Mouse (Mus musculus) brain, embryonic 18.5 days (tissue): ENCODE results near the gene Map3k5.

Experiments used
- DNase-seq: peaks from one replicate; pipeline ENCODE4 v3.0.0-alpha.2; 2012; ENCODE audit warnings: low read depth, low spot score

Map3k5 gene

GRCm38 (mm10) chr10:20045733-20046495 is 111.6 kb downstream of the Map3k5 start:
- no peak for DNase-seq

DNA sequence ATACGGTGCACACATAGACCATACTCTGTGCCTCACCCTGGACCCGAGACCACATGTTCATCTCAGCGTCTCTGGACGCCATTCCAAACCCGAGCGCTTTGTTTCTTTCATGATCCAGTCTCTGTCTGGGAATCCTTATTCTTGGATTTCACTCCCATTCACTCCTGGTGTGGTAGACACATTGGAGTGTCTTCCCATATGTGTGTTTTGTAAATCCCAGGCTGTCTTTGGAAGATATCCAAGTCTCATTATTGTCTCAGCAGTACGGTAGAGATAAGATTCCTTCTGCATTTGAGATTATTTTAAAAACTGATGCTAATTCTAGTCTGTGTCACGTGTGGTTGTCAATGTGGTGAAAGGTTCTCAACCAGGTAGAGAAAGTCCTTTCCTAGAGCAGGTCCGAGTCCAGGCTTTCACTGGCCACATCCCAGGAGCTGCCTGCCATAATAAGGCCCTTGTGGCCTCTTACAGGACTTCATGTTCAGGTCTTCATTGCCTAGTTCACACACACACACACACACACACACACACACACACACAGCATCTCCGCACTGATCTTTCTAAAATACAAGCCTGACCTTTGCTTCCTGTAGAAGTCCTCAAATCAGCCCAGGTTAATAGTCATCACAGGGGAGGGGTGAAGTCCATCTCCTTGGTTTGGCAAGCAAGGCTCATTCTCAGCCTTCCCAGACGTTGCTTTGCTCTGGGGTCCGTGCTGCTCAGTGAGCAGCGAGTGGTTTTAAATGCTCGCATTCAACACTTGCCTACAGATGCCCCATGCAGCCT is 122.8 kb downstream of the Map3k5 start:
- no peak for DNase-seq

- DNase-seq: no peak
Measured at GRCm38 (mm10) chr10:20058031-20058430, 123.8 kb downstream of the Map3k5 start.

GRCm38 (mm10) chr10:20058841-20059240 is 124.6 kb downstream of the Map3k5 start:
- DNase-seq: no peak

- no peak for DNase-seq
Measured at GRCm38 (mm10) chr10:20060320-20060970, 126.2 kb downstream of the Map3k5 start.

- DNase-seq: no peak
Measured at GRCm38 (mm10) chr10:20064556-20065207, 130.4 kb downstream of the Map3k5 start.

GRCm38 (mm10) chr10:20066069-20066665 is 131.9 kb downstream of the Map3k5 start:
- no peak for DNase-seq

DNA sequence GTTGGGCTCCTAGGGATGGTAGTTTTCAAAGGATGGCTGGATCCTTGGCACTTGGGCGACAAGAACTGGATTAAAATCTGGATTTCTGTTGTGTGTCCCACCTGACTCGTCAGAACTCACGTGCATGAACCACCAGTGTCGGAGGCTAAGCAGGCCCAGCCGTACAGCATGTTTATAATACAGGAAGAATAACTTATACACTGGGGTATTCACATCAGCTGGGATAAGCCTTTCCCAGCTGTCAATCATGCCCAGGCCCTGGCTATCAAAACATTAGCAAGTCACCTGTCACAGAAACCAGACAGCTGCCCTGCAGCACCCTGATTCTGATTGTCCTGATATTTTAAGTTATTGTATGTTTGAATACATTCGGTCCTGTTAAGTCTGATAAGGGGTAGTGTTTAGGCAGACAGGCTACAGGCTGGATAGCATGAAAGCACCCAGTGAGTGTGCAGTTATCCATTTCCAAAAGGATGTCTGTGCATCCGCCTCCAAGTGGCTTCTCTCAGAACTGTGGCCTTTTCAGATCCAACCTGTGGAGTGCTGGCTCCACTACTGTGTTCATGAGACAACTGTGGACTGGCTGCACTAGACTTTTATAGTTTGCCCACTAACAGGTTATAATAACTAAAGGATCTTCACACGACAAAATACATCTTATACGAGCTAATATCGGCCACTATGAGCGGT is 135.6 kb downstream of the Map3k5 start:
- no peak for DNase-seq

DNA sequence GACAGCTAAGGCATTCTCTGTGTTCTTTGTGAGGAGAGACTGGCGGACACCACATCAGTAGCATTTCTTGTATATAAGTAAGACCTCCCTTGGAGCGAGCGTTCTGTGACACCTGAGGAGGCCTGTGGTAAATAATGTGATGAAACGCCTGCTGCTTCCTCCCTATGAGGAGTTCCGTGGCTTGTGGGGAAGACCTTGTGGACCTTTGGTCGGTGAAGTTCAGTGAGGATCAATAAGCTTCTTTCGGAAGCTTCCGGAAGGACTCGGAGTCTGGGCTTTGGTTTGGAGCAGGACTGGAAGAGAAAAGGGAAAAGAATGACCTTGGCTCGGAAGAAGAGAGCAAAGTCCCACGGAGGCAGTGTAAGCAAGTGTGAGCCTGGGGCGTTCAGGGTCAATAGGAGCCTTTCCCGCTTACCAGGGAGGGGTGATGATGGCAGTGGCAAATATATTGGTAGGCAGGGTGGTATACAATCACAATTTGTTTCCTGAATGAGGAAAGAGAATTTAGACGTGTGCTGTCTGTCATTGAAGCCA is 136.4 kb downstream of the Map3k5 start:
- no peak for DNase-seq

- no peak for DNase-seq
Measured at GRCm38 (mm10) chr10:20071716-20072115, 137.4 kb downstream of the Map3k5 start.

DNA sequence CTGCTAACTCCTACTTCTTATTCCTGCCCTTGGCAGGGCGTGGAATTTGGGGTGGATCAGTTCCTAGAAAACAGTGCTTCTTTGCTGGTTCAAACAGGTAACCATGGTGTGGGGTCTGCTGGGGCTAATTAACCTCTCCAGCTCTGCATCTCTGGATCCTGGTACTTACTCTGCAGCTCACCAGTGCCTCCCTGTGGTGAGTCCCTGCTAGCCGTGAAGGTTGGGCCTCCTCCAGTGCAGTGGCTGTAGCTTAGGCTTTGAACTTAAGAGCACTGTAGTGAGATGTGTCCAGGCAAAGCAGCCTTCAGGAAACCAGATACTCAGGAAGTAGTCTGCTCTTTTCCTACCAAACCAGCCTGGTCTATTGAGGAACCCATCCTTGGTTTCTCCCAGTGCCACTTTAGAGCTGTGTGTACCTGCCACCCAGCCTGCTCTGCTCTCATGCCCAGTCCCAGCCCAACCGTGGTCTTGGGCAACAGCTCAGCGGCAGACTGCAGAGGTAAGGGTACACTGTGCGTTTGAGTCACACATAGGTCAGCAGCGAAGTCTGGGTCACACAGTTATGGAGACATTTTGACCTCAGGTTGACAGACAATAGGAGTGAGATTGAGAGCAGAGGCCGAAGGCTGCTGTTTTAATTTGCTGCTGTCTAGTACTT is 139.1 kb downstream of the Map3k5 start:
- no peak for DNase-seq

GRCm38 (mm10) chr10:20076541-20077469 is 142.5 kb downstream of the Map3k5 start:
- no peak for DNase-seq

DNA sequence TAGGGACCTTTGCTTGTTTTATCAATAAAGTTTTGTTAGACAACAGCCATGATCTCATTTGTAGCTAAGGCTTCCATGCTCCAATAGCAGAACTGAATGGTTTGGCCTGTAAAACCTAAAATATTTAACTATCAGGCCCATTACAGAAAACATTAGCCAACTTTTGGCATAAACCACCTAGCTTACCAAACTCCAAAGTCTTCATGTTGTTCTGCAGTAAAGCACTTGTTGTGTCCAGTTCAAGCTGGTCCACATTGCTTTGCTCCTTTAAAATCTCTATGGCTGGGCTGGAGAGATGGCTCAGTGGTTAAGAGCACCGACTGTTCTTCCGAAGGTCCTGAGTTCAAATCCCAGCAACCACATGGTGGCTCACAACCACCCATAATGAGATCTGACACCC is 144.1 kb downstream of the Map3k5 start:
- no peak for DNase-seq

- no peak for DNase-seq
Measured at GRCm38 (mm10) chr10:20087841-20088240, 153.6 kb downstream of the Map3k5 start.

DNA sequence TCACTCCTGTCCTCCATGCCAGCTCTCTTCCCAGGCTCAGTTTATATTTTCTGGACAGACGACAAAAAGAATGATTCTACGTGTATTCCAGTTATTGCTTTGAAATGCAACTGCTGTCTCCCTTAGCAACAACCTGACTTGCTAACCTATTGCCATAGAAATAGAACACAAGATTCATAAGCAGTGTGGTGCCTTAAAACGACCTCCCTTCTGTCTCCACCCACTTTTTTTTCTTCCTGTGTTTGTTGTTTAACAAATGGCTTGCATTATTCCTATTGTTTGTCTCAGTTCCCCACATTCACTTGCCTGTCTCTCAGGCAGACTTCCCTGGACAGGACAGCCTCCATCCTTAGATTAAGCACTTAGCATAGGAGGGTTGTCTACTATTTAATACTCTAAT is 154.8 kb downstream of the Map3k5 start:
- DNase-seq: no peak

DNA sequence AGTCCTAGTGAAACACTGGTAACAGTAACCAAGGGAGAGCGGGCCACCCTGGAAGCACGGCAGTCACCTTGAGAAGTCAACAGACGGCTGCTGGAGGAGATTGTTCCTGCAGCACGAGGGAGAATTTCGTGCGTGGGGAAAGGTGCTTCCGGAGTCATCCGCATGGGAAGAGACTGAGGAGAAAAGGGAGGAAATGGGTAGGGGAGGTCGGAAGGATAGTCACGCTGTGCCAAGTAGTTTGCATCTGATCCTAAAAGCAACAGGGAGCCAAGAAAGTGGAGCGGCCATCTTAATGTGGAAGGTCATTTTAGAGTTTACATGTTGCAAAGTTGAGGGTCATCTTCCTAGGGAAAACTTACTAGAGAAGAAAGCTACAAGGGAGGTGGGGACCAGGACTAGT is 155.9 kb downstream of the Map3k5 start:
- no peak for DNase-seq

DNA sequence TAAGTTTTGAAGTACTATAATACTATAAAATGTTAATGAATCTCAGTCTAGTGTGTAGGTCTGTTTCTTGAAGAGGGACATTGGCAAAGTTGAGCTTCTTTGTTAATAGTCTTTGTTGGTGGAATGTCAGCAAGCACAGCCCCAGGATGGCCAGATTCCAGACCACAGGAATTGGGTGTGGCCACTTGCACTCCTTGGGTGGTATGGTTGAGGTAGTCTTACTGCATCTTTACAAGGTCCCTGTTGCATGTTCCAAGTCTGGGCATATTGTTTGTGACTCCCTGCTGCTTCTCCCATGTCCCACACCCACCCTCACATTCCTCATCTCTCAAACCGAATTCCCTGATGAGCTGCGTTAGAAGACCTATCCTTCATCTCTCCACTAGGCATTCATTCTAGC is 157.1 kb downstream of the Map3k5 start:
- DNase-seq: no peak

- no peak for DNase-seq
Measured at GRCm38 (mm10) chr10:20092371-20092770, 158.1 kb downstream of the Map3k5 start.

DNA sequence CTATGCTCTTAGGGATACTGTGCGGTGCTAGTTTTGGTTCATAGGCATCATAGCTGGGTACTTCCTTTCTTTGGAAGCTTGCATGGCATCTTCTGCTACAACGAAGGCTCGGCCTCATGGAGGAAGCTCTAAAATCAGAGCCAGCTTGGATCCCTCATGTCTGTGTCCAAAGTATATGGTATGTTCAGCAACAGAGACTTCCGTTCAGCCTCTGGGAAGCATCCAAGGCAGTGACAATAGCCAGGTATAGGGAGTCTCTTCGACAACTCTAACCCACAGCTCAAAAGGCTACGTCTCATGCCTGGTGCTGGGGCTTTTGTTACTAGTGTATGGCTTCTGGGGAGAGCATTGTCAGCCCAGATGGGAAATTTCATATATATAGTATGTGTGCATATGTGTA is 167.2 kb downstream of the Map3k5 start:
- DNase-seq: no peak
